Mouse (Mus musculus) layer of hippocampus, adult 11-12 months (tissue): Measurements from ENCODE around the gene Mrm1.
"Not testable (repeated sequence)": the region's sequence is repeated elsewhere in the genome, so short reads cannot be mapped to it uniquely, and the experiment has no call there.

ENCODE experiments used
- DNase-seq: peaks from one replicate; pipeline ENCODE4 v3.0.0; 2022; ENCODE audit warnings: low spot score

Gene Mrm1

DNA sequence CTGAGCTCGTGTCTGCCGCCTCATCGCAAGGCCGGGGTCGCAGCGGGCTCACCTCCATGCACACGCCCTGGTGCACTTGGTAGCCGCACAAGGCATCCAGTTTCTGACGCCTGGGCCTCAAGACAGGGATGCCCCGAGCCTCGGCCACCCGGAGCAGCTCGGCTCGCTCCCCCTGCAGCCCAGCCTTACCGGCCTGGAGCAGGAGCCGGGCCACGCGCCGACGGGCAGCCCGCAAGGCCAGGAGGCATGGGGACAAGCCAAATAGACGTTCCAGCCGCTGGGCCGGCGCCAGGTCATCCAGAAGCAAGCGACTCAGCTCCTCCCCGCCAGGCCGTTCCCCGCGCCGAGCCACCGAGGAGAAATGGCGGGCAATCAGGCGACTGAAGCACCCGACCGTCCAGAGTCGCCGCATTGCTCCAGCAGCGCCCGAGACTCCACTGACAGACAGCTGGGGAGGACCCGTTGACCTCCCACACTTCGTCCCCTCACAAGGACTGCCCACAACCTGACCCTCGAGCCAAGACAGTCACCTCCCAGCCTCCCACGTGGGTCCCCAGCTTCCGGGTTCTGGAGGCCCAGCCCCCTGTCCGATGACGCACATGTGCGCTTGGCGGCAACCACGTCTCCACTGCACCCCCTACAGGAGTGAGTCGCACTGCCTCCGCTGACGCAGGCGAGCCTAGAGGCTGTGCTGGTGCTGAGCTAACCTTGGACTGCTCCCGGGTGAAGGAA is at the start of gene Mrm1:
TSS of gene Mrm1 (minus strand) at position 555 of the 732 bp plus-strand sequence.
- DNase-seq, result peak; percentile 94

DNA sequence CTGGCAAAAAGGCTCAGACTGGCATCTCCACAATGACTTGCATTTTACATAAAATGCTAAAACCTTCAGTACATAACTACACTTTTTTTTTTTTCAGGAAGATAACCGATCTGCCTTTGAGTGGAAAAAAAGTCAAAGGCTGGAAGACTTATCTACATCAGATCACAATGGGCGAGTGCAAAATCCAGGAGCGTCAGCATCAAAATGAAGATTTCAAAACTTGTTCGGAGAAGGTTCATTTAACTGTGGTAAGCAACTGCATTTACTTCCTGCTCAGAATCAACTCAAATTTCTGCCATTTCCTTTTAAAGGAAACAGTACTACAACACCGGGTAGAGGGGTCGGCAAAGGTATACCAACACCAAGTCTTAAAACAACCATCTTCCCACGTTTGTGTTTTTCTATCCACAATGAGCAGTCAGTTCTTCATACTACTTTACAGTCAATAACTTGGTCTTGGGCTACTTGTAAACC is 49.5 kb upstream of the Mrm1 start:
- no peak for DNase-seq

DNA sequence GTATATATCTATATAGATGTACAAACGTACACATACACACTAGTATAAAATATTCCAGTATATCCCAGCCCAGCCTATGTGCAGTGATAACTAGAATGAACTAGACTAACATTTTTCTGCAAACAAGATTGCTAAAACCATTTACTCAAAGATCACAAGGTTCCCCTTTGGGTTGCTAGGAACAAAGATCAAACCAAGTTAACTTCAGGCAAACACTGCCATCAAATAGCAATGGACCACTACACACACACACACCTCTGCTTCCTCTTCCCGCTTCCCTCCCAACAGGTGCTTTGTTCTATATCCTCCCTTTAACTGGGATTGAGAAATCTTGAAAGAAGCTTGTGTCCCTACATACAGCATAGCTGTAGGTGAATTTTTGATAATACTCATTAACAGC is 48.3 kb upstream of the Mrm1 start:
- DNase-seq, result no peak

DNA sequence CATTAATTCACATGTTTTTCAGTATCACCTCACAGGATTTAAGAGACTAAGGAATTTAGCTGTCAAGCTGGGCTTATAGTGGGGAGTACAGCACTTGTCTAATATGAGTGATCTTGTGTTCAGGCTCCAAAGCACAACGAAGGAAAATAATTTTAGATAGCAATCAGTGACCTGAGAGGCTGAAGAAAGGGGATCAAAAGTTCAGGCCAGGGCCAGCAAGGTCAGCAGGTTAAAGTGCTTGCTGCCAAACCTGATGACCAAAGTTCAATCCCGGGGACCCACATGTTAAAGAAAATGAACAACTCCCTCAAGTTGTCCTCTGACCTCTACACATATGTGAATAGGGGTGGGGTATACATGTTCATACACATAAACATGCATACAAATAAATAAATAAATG is 46.0 kb upstream of the Mrm1 start:
- DNase-seq, result no peak

DNA sequence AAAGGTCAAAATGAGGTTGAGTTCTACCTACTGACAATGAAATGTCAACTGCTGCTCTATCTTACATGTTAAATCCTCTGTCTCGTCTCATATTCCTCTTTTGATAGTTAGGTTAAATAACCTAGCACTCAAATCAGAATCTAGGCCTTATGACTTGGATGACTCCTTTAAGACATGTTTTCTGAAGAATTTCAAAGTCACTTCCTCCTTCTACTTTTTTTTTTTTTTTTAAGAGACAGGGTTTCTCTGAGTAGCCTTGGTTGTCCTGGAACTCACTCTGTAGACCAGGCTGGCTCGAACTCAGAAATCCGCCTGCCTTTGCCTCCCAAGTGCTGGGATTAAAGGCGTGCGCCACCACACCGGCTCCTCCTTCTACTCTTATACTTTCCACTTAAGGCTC is 36.0 kb upstream of the Mrm1 start:
- no peak for DNase-seq

DNA sequence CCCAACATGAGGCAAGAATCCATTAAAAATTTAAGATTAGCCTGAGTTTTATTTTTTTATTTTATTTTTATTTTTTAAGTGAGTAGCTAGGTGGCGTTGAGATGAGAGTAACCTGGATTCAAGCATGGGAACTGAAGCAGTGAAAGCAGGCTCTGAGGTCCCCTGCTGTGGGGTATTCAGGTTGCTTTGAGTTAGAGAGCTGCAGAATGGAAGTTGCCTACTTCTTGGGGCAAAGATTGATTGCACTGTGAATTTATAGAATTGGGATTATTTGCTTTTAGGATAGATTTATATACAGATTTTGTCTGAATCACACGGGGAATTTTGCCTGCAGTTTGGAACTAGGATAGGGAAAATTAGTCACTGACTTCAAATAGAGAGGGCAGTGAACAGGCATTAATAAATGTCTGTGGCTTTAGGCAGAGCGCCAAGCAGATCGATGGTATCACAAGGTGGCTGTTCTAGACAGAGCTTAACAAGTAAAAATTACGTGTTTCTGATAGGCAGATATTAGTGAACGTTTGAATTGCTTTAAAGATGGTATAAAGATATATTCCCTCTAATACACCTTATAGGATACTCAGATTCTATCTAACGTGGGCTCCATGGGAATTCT is 28.3 kb upstream of the Mrm1 start:
- no peak for DNase-seq

DNA sequence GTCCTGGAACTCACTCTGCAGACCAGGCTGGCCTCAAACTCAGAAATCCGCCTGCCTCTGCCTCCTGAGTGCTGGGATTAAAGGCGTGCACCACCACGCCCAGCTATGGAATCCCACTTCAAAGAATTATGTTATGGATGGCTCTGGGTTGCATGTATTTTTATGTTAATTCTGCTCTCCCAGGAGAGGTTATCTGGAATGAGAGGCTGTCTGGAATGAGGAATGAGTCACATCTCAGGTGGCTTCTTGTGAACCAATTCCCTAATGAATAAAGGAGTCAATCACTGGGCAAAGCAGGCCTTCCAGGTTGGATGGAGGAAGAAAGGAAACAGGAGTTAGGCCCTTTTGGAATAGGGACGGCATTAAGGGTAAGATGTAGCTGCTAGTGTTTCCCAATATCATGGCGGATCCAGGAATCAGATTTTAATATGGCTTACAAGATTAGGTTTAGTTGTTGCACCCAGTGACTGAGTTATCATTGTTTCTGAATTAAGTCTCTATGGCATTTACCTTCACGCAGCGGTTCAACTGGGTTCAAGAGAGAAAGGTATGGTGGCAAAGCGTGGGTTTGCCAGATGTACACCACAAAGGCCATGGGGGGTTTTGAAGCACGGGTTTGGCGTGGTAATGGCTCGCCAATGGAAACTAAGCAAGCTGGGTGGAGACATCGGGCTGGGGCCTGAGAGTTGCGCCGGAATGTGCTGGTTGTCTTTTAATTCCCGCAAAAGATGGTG is 27.6 kb upstream of the Mrm1 start:
- no peak for DNase-seq

DNA sequence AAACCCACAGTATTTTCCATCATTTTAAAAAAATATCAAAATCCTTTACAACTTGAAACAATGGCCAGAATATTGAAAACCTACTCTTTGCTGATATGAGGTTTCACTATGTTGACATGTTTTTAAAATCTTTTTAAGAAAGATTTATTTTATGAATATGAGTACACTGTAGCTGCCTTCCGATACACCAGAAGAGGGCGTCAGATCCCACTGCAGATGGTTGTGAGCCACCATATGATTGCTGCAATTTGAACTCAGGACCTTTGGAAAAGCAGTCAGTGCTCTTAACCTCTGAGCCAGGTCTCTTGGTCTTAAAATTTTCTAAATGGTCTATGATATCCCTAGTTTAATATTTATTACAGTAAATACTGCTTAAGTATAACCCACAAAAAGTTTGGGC is 20.0 kb upstream of the Mrm1 start:
- DNase-seq, result no peak

DNA sequence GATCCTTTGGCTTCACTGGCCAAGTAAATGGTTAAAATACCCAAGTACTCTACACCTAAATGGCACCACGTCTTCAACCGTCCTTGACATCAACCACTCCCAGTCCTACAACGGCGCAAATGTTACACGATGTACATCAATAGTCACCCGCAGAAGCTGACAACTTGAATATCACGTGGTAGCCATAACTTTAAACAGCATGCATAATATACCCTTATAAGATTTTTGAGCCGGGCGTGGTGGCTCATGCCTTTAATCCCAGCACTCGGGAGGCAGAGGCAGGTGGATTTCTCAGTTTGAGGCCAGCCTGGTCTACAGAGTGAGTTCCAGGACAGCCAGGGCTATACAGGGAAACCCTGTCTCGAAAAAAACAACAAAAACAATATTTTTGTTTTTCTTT is 10.2 kb upstream of the Mrm1 start:
- DNase-seq, result not testable (repeated sequence)

DNA sequence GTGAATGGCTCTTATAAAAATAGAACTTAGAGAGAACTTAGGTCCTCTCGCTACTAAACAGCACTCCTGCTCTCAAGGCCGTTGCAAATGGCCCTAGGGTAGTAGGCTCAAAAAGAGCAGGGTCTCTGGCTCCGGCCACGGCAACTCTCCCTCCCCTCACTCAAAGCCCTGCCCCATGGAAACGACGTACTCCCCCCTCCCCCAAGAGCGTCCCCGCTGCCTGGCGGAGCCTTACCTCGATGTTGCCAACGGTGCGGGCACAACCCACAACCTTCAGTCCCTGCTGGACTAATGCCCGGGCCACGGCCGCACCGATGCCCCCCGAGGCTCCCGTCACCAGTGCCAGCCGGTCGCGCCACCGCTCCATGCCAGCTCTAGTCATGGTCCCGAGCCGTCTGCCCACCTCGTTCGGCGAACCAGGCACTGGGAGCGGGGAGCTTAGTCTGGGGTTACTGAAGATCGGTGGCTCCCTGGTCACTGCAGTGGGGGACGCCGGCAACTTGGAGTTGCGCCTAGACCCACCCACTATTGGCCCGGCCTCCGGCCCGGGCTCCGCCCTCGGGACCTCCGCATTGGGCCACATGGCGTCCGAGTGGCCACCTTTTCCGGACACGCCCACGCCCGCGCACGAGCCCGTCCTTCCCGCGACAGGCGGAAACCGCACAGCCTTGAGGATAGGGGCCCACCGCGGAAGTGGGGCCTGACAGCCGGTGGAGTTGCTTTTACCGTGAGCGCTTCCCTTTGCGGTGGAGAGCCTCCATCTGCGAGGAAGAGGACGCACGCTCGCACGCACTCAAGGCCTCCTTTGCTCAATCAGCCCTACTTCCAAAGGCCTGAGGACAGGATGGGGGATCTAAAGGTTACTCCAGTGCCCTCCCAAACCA is 9.4 kb upstream of the Mrm1 start, which contains the start of gene Dhrs11:
TSS of gene Dhrs11 (minus strand) at position 479 of the 884 bp plus-strand sequence.
- peak; percentile 89 for DNase-seq

DNA sequence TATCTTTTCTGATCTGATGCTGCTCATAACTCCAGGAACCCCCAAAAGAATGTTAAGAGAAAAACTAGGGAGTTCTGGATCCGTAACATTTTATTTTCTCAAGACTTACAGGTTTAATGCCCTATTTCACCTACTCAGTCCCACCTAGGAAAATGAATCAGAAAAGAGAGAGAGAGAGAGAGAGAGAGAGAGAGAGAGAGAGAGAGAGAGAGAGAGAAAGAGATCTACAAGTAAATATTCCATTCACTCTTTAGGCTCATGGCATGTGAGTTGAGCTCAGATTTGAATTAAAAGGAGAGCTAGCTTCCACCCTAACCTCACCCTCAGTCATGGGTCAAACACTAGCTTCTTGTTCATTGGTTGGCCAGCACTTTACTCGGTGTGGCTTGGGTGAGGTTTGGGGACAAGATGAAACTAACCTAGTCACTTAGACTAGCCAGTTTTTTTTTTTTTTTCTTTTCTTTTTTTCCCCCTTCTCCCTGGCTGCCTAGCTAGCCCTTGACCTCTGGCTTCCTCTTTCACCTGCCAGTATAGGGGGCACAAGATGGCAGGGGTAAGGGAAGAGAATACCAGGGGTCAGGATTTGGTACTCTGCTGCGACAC is 8.7 kb upstream of the Mrm1 start:
- no peak for DNase-seq

DNA sequence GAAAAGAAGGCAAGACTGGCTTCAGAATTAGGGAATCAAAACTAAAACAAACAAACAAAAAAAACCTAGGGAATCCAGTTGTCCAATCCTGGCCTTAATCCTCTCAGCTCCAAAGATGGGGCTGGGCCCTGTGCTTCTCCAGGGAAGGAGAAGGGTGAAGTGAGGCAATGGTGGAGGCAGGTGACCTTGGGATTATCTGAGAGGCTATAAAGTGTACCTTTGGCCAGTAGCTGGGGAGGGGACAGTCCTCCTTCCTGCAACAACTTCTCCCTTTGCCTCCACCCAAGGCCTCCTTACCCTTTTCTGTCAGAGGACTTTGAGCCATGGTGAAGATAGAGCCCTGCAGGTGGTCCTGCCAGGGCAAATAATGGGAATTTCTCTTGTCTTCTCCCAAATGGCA is 8.2 kb upstream of the Mrm1 start:
- no peak for DNase-seq

DNA sequence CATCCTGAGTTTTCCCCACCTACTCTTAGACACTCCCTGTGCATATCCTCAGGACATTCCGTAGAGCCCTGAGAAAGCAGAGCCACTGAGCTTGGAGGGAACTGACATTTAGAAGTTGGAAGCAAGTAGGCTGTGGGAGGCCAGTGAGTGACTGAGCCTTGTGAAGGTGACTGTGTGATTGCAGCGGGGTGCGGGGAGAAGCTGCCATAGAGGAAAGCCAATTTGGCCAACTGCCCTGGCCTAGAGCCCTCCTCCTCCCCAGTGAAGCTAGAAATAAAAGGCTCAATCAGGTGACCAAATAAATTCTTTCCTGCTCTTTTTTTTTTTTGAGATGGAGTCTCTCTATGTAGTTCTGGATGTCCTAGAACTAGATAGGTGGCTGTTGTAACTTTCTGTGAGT is 6.9 kb upstream of the Mrm1 start:
- DNase-seq, result peak; percentile 49

DNA sequence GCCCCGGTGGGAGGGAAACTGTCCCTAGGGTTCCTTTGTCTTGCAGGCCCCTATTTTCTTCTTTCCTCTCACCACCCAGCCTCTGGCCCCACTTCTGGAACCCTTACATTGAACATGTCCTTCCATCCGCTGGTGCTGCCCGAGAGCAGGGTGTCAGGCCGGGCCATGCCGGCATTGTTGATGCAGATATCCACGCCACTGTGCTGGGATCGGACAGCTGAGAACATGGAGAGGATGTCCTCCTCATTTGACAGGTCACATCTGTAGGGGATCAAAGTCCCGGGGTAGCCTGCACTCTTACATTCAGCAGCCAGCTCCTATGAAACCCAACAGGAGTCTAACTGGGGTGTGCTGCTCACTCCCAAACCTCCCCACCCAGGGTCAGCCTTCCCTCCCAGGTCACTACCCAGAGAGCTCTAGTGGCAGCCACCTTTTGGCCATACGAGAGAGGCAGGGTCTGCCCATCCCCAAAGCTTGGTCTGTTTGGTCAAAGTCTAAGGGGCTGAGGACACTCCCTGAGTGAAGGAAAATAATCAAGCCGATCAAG is 6.0 kb upstream of the Mrm1 start:
- no peak for DNase-seq

DNA sequence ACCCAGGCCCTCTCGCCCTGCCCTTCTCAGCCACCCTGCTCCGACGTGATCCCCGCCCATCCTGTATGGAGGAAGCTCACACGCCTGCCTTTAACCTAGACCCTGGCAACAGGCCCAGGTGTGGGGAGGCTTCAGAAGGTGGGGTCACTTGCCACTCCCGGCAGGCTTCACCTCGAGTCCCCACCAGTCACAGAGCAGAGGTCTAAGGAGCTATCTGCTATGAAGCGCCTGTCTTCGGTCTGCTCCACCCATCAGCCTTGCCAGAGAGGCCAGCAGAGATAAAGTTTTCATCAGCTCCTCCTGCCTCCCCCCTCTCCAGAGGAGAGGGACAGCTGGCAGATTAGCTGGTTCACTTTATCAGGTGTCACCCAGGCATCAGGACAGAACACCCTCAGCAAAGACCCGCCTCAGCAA is 4.2 kb upstream of the Mrm1 start:
- no peak for DNase-seq

DNA sequence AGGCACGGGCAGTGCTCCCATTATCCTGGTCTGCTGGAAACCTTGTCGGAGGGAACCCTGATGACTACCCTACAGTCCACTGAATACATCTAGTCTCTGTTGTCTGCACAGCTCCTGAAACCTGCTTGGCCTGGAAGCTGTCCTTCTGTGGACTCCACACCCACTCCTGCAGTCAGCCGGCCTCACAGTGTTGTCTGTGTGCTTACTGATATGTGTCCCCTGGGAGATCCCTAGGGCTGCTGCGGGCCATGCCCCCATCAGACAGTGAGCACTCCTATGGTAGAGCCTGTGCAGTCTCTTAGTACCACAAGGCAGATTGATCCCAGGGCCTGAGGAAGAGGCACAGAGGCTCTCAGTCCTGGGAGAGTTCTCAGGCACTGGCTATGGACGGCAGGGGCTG is 3.2 kb upstream of the Mrm1 start:
- DNase-seq, result no peak

DNA sequence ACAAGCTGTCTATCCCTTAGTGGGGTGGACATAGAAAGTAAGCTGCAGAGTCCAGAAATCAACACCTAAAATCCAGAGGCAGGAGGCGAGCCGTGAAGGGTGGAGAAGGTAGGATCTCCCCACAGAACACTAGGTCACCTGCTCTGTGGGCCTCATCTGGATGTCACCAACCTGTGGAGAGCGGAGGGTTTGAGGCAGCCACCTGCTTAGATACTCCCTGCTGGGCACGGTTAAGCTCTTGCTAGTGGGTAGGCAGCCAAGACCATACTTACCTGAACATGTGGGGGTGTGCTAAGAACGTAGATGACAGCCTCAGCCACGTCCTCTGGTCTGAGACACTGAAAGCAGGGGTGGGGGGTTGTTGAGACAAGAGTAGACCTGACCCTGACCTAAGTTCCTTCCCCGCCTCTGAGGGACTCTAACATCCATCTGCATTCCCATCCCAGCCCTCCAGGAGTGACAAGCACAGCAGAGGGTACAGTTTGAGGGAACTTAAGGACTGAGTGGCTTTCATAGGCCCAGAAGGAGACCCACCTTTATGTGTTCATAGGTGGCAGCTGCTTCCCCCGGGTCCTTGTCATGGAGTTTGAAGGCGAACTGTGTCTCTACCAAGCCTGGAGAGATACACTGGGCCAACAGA is 1.9 kb upstream of the Mrm1 start:
- no peak for DNase-seq

DNA sequence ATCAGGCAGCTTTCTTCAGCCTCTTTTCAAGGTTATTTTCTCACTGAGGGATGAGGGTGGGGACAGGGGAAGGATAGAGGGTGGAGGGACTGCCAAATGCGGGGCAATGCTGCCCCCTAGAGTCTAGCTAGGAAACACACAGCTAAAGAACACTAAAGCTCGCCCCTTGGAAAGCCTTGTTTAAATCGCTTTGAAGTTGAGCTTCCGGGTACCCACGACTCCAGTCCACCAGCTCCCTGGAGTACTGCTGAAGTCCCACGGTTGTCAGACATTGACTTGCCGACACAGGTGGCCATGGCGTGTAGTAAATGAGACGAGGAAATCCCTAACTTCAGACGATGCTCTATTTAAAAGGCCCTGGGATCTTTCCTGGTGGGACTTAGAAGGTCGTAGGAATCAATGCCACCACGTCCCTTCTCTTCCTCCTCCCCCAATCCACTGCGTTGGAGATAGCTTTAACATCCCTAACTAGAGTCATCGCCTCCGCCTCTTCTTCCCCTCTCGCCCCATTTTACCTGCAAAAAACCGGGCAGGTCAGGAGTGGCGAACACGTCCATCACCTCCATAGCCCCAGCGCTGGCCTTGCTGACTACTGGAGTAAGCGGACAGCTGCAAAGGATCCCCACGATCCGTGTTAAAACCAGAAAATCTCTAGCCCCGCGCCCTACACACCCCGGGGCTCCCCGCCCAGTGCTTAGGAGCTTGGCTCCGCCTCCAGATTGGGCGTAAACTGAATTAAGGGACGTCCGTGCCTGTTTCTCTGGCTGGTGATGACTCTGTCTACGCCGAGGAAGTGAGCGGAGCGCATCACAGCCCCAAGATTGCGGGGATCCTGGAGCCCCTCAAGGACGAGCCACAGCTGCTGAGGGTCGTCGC is 992 bp downstream of the Mrm1 start:
- DNase-seq, result peak; percentile 74

DNA sequence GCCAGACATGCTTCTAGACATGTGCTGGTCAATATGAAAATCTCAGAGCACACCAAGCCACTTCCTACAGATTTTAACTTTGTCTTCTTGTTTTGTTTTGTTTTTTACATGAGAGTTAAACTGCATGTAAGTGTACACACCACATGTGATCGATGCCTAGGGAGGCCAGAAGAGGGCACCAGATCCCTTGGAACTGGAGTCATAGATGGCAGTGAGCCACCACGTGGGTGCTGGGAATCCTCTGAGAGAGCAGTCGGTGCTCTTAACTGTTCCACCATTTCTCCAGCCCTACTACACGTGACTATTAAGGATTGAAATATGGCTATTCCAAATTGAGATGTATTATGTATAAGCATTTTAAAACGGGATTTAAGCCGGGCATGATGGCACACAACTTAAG is 2.0 kb downstream of the Mrm1 start:
- DNase-seq, result no peak
